In genomic region chr10:83533258-83533909, GRCm38 (mm10) we compare ENCODE assay signal across 8 mouse cellular contexts. TPM values are rescaled to one million over a fixed set of nuclear protein-coding genes. Genes with fewer than 3 reads are reported as not detected.
DNase-seq lines count a peak whose midpoint lies in the region; ATAC-seq and TF ChIP-seq lines count a peak whose summit lies in the region.

No protein-coding gene starts in this region.

- ATAC-seq in forebrain, embryonic 12.5 days (ENCODE audit: low FRiP score), result peak; percentile 72
- ATAC-seq in heart, embryonic 14.5 days (ENCODE audit: insufficient number of reproducible peaks, insufficient read depth, low FRiP score, low read depth), result peak; percentile 54
- ATAC-seq in liver, embryonic 14.5 days (ENCODE audit: insufficient read depth), result no peak
- ATAC-seq in neural tube, embryonic 11.5 days (ENCODE audit: insufficient read depth, low FRiP score, low TSS enrichment), result no peak; the same call in none of the 2 replicates
- no peak for ATAC-seq in inflammation-experienced regulatory T-cells, adult 6 months

- no peaks in the 10 kb centered on the region for H3K36me3 ChIP-seq in E14TG2a.4 (ENCODE audit: insufficient read depth, low read length)
- H3K36me3 ChIP-seq in forebrain, embryonic 12.5 days (replicated peaks), result no peaks in the 10 kb centered on the region
- no peaks in the 10 kb centered on the region for H3K36me3 ChIP-seq in heart, embryonic 14.5 days (ENCODE audit: control insufficient read depth, insufficient read depth, low read length)
- H3K36me3 ChIP-seq in liver, embryonic 14.5 days (replicated peaks; ENCODE audit: control insufficient read depth, insufficient read depth, low read depth), result no peaks in the 10 kb centered on the region
- no peaks in the 10 kb centered on the region for H3K36me3 ChIP-seq in neural tube, embryonic 11.5 days (ENCODE audit: control insufficient read depth, insufficient read depth, low read length)

- no peaks in the 10 kb centered on the region for H3K9me3 ChIP-seq in E14TG2a.4 (ENCODE audit: low read length)
- H3K9me3 ChIP-seq in forebrain, embryonic 12.5 days, result no peaks in the 10 kb centered on the region
- no peaks in the 10 kb centered on the region for H3K9me3 ChIP-seq in heart, embryonic 14.5 days (ENCODE audit: control insufficient read depth, low read length)
- H3K9me3 ChIP-seq in liver, embryonic 14.5 days (ENCODE audit: control insufficient read depth, low read length), result no peaks in the 10 kb centered on the region
- no peaks in the 10 kb centered on the region for H3K9me3 ChIP-seq in neural tube, embryonic 11.5 days (ENCODE audit: control insufficient read depth, low read length)

- H3K4me3 ChIP-seq in E14TG2a.4 (replicated peaks; ENCODE audit: low read length), result peak overlapping the region; percentile 79
- peak overlapping the region; percentile 50 for H3K4me3 ChIP-seq in forebrain, embryonic 12.5 days (replicated peaks)
- peak overlapping the region; percentile 58 to 63 for H3K4me3 ChIP-seq in heart, embryonic 14.5 days (ENCODE audit: control insufficient read depth in 1 of 2, insufficient read depth in 1 of 2, low read depth in 1 of 2, low read length in 2 of 2)
- peak overlapping the region; percentile 29 to 30; a peak in 3 of 4 replicates for H3K4me3 ChIP-seq in liver, embryonic 14.5 days (ENCODE audit: insufficient read depth in 1 of 2, low read depth in 2 of 2, low read length in 2 of 2)
- peak overlapping the region; percentile 45 for H3K4me3 ChIP-seq in neural tube, embryonic 11.5 days (ENCODE audit: low read depth, low read length)

- H3K9ac ChIP-seq in forebrain, embryonic 12.5 days, result peak overlapping the region; percentile 58
- peak overlapping the region; percentile 74 for H3K9ac ChIP-seq in heart, embryonic 14.5 days (ENCODE audit: low read length)
- no peak overlapping the region for H3K9ac ChIP-seq in liver, embryonic 14.5 days (replicated peaks)
- H3K9ac ChIP-seq in neural tube, embryonic 11.5 days (ENCODE audit: low read length), result peak overlapping the region; percentile 67

- 5% methylated on average over 27 of the region's 27 CpGs for WGBS in forebrain, embryonic 12.5 days
- WGBS in heart, embryonic 14.5 days, result under 1% methylated on average over 27 of the region's 27 CpGs
- 10% methylated on average over 27 of the region's 27 CpGs for WGBS in liver, embryonic 14.5 days (ENCODE audit: insufficient replicate concordance)
- 6% methylated on average over 27 of the region's 27 CpGs for WGBS in neural tube, embryonic 11.5 days

- TF ChIP-seq EP300 in liver, embryonic 14.5 days (IDR thresholded peaks at IDR 0.05; ENCODE audit: low read depth), result no peak

- H3K27me3 ChIP-seq in E14TG2a.4 (ENCODE audit: insufficient read depth, low read length), result peaks cover 47% of the 10 kb centered on the region
- peaks cover 12% of the 10 kb centered on the region; the same call in 1 of the 2 replicates for H3K27me3 ChIP-seq in forebrain, embryonic 12.5 days
- H3K27me3 ChIP-seq in heart, embryonic 14.5 days (ENCODE audit: control insufficient read depth, insufficient read depth, low read length), result no peaks in the 10 kb centered on the region
- H3K27me3 ChIP-seq in liver, embryonic 14.5 days (ENCODE audit: control insufficient read depth, insufficient read depth, low read length), result peaks cover 19% of the 10 kb centered on the region
- H3K27me3 ChIP-seq in neural tube, embryonic 11.5 days (ENCODE audit: control insufficient read depth, insufficient read depth, low read length), result no peaks in the 10 kb centered on the region

- no peak for TF ChIP-seq CTCF in E14TG2a.4 (conservative IDR thresholded peaks at IDR 0.05; ENCODE audit: low read length)
- no peak for TF ChIP-seq CTCF in liver, embryonic 14.5 days (IDR thresholded peaks at IDR 0.05; ENCODE audit: low read depth)

- DNase-seq in brain, adult 2 months (ENCODE audit: low read depth, low spot score), result peak; percentile 86
- DNase-seq in kidney, postnatal 25 days, result peak; percentile 25 to 49
- DNase-seq in liver, embryonic 14.5 days (ENCODE audit: low read depth in 3 of 3, low spot score in 3 of 3), result no peak
- no peak for DNase-seq in neural tube, embryonic 11.5 days (ENCODE audit: low spot score)

- H3K4me2 ChIP-seq in forebrain, embryonic 12.5 days, result peak overlapping the region; percentile 69
- H3K4me2 ChIP-seq in heart, embryonic 14.5 days (ENCODE audit: low read length), result peak overlapping the region; percentile 98
- peak overlapping the region; percentile 58 for H3K4me2 ChIP-seq in liver, embryonic 14.5 days (ENCODE audit: low read depth)
- peak overlapping the region; percentile 68 for H3K4me2 ChIP-seq in neural tube, embryonic 11.5 days (ENCODE audit: low read depth)

- H3K27ac ChIP-seq in forebrain, embryonic 12.5 days, result peak overlapping the region; percentile 16
- peak overlapping the region; percentile 69 to 77 for H3K27ac ChIP-seq in heart, embryonic 14.5 days (replicated peaks in 1 of 2; ENCODE audit: control insufficient read depth in 1 of 2, insufficient read depth in 1 of 2, low read depth in 2 of 2, low read length in 2 of 2)
- no peak overlapping the region for H3K27ac ChIP-seq in liver, embryonic 14.5 days
- H3K27ac ChIP-seq in neural tube, embryonic 11.5 days (ENCODE audit: low read depth, low read length), result no peak overlapping the region

- peaks cover 16% of the 10 kb centered on the region for H3K4me1 ChIP-seq in E14TG2a.4 (replicated peaks; ENCODE audit: low read depth, low read length)
- peaks cover 7% of the 10 kb centered on the region for H3K4me1 ChIP-seq in forebrain, embryonic 12.5 days
- peaks cover 2 to 7% of the 10 kb centered on the region in 2 experiments; a peak in 3 of 4 replicates for H3K4me1 ChIP-seq in heart, embryonic 14.5 days (ENCODE audit: control insufficient read depth in 2 of 2, insufficient read depth in 2 of 2, low read length in 2 of 2)
- no peaks in the 10 kb centered on the region for H3K4me1 ChIP-seq in liver, embryonic 14.5 days (replicated peaks; ENCODE audit: control insufficient read depth in 2 of 2, insufficient read depth in 2 of 2, low read length in 1 of 2)
- no peaks in the 10 kb centered on the region for H3K4me1 ChIP-seq in neural tube, embryonic 11.5 days (ENCODE audit: control insufficient read depth, insufficient read depth, low read length)

RNA-seq across cellular contexts. Expression of gene Aldh1l2, which starts 0.6 kb away (rescaled TPM):
- polyA plus RNA-seq in forebrain, embryonic 12.5 days (2016; fragmentation: Nextera tagmentation; extraction: Ambion mirVana), result 10.8 and 11.7 TPM in 2 replicates
- 14.3 and 16.8 TPM in 2 replicates for polyA plus RNA-seq in heart, embryonic 14.5 days (2014; fragmentation: Nextera tagmentation; extraction: Ambion mirVana)
- polyA plus RNA-seq in liver, embryonic 14.5 days (2012; rRNA removed), result 0.10 and 0.16 TPM in 2 replicates
- 0.06 TPM in 1 of 2 replicates, not detected in the other for polyA plus RNA-seq in liver, embryonic 14.5 days (2014; fragmentation: Nextera tagmentation; extraction: Ambion mirVana)
- 6.7 and 8.6 TPM in 2 replicates for polyA plus RNA-seq in neural tube, embryonic 11.5 days (2014; fragmentation: Nextera tagmentation; extraction: Ambion mirVana)
- not detected for polyA plus RNA-seq in inflammation-experienced regulatory T-cells, adult 6 months (2017; shearing (Covaris generic))

RNA-seq across cellular contexts. Expression of gene Washc4, which starts 10.2 kb away (rescaled TPM):
- 38.0 and 38.2 TPM in 2 replicates for polyA plus RNA-seq in forebrain, embryonic 12.5 days (2016; fragmentation: Nextera tagmentation; extraction: Ambion mirVana)
- polyA plus RNA-seq in heart, embryonic 14.5 days (2014; fragmentation: Nextera tagmentation; extraction: Ambion mirVana), result 26.0 and 33.5 TPM in 2 replicates
- polyA plus RNA-seq in liver, embryonic 14.5 days (2012; rRNA removed), result 1.8 and 2.7 TPM in 2 replicates
- 9.6 TPM in 2 replicates for polyA plus RNA-seq in liver, embryonic 14.5 days (2014; fragmentation: Nextera tagmentation; extraction: Ambion mirVana)
- polyA plus RNA-seq in neural tube, embryonic 11.5 days (2014; fragmentation: Nextera tagmentation; extraction: Ambion mirVana), result 40.1 and 41.1 TPM in 2 replicates
- 10 to 100 TPM; 25.8 to 28.8 (median 26.2) TPM for polyA plus RNA-seq in inflammation-experienced regulatory T-cells, adult 6 months (2017; shearing (Covaris generic))

Comparison
In these comparisons a context has a peak if more than half of its experiments do, and no peak if none do; other contexts are left out.
1. DNase-seq: peak in brain, adult 2 months (single experiment) and kidney, postnatal 25 days (2 of 2); none in liver, embryonic 14.5 days (0 of 3) and neural tube, embryonic 11.5 days (single experiment).
2. ATAC-seq: peak in forebrain, embryonic 12.5 days (single experiment) and heart, embryonic 14.5 days (single experiment); none in liver, embryonic 14.5 days (single experiment), neural tube, embryonic 11.5 days (single experiment) and inflammation-experienced regulatory T-cells, adult 6 months (single experiment).
3. H3K27ac ChIP-seq: peak in forebrain, embryonic 12.5 days (single experiment) and heart, embryonic 14.5 days (2 of 2); none in liver, embryonic 14.5 days (single experiment) and neural tube, embryonic 11.5 days (single experiment).
4. Peak in every context shown above with its lines, with median percentiles within 50 percentile points of each other: H3K4me3 ChIP-seq and H3K4me2 ChIP-seq.